Mouse (Mus musculus): ENCODE measurements at regions not wholly inside any gene's neighbourhood (a gene's known extent, or its start where the extent isn't known, plus 50 kb on each side); places are given as distances from the start of the nearest gene placed in this dataset.
"Not testable (repeated sequence)": the region's sequence is repeated elsewhere in the genome, so short reads cannot be mapped to it uniquely, and the experiment has no call there.

GRCm38 (mm10) chrX:76137729-76138128 lies 126.4 kb upstream of the Cldn34b3 start:
- ATAC-seq, result no peak
- H3K4me2 ChIP-seq (ENCODE audit: low read depth), result no peak overlapping the region
- H3K36me3 ChIP-seq (ENCODE audit: insufficient read depth), result no peaks in the 10 kb centered on the region
- no peak for DNase-seq
- no peaks in the 10 kb centered on the region for H3K4me1 ChIP-seq (ENCODE audit: insufficient read depth)
- 43% methylated on average over 2 of the region's 2 CpGs for WGBS
- no peaks in the 10 kb centered on the region for H3K9me3 ChIP-seq (ENCODE audit: low read length)
- TF ChIP-seq CTCF (IDR thresholded peaks at IDR 0.05; ENCODE audit: low read depth), result no peak
- no peaks in the 10 kb centered on the region for H3K27me3 ChIP-seq (ENCODE audit: insufficient read depth, low read length)
- no peak overlapping the region for H3K27ac ChIP-seq (ENCODE audit: low read depth, low read length)
- H3K9ac ChIP-seq, result no peak overlapping the region
- H3K4me3 ChIP-seq (ENCODE audit: low read depth, low read length), result no peak overlapping the region

DNA sequence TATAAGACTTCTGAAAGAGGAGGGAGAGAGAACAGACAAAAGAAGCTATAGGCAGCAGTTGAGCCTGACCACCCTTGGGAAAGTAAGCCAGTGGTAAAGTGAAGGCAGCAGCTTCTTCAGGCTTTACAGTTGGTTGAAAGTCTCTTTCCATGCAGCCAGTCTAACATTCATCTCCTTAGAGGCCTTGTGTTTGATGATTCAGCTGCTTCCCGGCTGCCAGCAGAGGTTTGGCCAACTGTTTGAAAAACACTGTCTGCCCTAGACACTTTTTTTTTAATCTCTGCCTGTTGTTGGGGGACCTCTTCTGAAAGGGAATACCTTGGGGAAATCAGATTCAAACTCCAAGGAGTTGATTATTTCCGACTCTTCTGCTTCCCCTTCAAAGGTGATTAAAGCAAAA lies 123.1 kb upstream of the Cldn34b3 start:
- H3K27me3 ChIP-seq (ENCODE audit: insufficient read depth, low read length), result no peaks in the 10 kb centered on the region
- no peak for ATAC-seq
- no peak overlapping the region for H3K4me2 ChIP-seq (ENCODE audit: low read depth)
- H3K4me1 ChIP-seq (ENCODE audit: insufficient read depth), result no peaks in the 10 kb centered on the region
- H3K27ac ChIP-seq (ENCODE audit: low read depth, low read length), result no peak overlapping the region
- DNase-seq, result no peak
- TF ChIP-seq CTCF (IDR thresholded peaks at IDR 0.05; ENCODE audit: low read depth), result no peak
- 77% methylated on average over 2 of the region's 2 CpGs for WGBS
- no peaks in the 10 kb centered on the region for H3K36me3 ChIP-seq (ENCODE audit: insufficient read depth)
- H3K9me3 ChIP-seq (ENCODE audit: low read length), result no peaks in the 10 kb centered on the region
- no peak overlapping the region for H3K9ac ChIP-seq
- no peak overlapping the region for H3K4me3 ChIP-seq (ENCODE audit: low read depth, low read length)

DNA sequence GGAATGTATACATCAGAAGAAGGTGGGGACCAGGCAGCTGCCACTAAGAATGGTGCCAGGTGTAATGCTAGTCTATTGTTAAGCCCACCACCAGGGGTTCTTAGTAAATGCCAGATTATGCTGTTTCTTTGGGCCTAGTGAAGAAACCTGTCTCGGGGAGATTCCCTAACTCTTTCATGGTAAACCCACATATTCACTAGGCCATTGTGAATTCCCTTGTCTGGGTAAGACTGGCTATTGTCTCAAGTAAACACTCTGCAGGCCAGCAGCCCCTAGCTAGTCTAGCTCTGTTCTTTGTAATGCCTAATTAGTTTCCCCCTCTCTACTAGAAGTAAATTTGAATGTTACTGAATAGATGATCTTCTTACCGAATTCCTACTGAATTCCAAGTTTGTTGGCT lies 89.3 kb upstream of the Cldn34b3 start:
- not testable (repeated sequence) for DNase-seq; H3K27me3 ChIP-seq (ENCODE audit: insufficient read depth, low read length); H3K36me3 ChIP-seq (ENCODE audit: insufficient read depth); H3K4me3 ChIP-seq (ENCODE audit: low read depth, low read length); H3K9ac ChIP-seq; H3K4me2 ChIP-seq (ENCODE audit: low read depth); H3K4me1 ChIP-seq (ENCODE audit: insufficient read depth); H3K9me3 ChIP-seq (ENCODE audit: low read length); ATAC-seq; H3K27ac ChIP-seq (ENCODE audit: low read depth, low read length)
- WGBS, result 43% methylated on average over 2 of the region's 2 CpGs

- 69% methylated on average over 4 of the region's 4 CpGs for WGBS
- Histone ChIP-seq H3K36me3 (ENCODE audit: insufficient read depth) (no peaks in the 10 kb centered on the region), H3K4me1 (ENCODE audit: insufficient read depth) (no peaks in the 10 kb centered on the region), H3K4me3 (ENCODE audit: low read depth, low read length) (no peak overlapping the region), H3K9ac (no peak overlapping the region), H3K4me2 (ENCODE audit: low read depth) (no peak overlapping the region), H3K9me3 (ENCODE audit: low read length) (no peaks in the 10 kb centered on the region), H3K27ac (ENCODE audit: low read depth, low read length) (peak overlapping the region; percentile 66), H3K27me3 (ENCODE audit: insufficient read depth, low read length) (no peaks in the 10 kb centered on the region)
- no peak for TF ChIP-seq CTCF (IDR thresholded peaks at IDR 0.05; ENCODE audit: low read depth)
- DNase-seq (peak; percentile 76), ATAC-seq (peak; percentile 86)
These were observed 82.5 kb upstream of the Cldn34b3 start for GRCm38 (mm10) chrX:76181446-76182148.

DNA sequence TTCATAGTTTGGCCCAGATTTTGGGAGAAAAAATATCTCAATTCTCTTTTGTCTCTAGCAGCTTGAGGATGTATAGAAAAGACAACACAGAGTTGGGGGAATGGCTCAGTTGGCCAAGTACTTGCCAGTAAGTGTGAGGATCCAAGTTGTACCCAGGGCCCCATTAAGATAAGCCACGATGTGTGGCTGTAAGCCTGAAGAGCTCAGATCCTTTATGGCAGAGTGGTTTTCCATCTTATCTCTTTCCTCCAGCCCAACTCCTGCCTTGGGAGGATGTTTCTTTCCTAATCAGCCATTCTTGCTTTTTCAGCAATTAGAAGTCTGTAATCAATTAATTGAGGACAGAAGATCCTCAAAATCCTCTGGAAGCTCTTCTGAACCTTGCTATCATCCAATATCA lies 63.5 kb upstream of the Cldn34b3 start:
- no peak for TF ChIP-seq CTCF (IDR thresholded peaks at IDR 0.05; ENCODE audit: low read depth)
- Histone ChIP-seq H3K4me2 (ENCODE audit: low read depth) (no peak overlapping the region), H3K27me3 (ENCODE audit: insufficient read depth, low read length) (no peaks in the 10 kb centered on the region), H3K27ac (ENCODE audit: low read depth, low read length) (no peak overlapping the region), H3K4me3 (ENCODE audit: low read depth, low read length) (no peak overlapping the region), H3K9me3 (ENCODE audit: low read length) (no peaks in the 10 kb centered on the region), H3K36me3 (ENCODE audit: insufficient read depth) (no peaks in the 10 kb centered on the region), H3K9ac (no peak overlapping the region), H3K4me1 (ENCODE audit: insufficient read depth) (no peaks in the 10 kb centered on the region)
- ATAC-seq, result no peak
- DNase-seq, result no peak
- 64% methylated on average over 1 of the region's 1 CpGs for WGBS

GRCm38 (mm10) chrX:76201366-76201765 lies 62.7 kb upstream of the Cldn34b3 start:
- no peak overlapping the region for H3K9ac ChIP-seq
- H3K4me1 ChIP-seq (ENCODE audit: insufficient read depth), result no peaks in the 10 kb centered on the region
- H3K27ac ChIP-seq (ENCODE audit: low read depth, low read length), result no peak overlapping the region
- H3K27me3 ChIP-seq (ENCODE audit: insufficient read depth, low read length), result no peaks in the 10 kb centered on the region
- TF ChIP-seq CTCF (IDR thresholded peaks at IDR 0.05; ENCODE audit: low read depth), result peak; percentile 67
- no peaks in the 10 kb centered on the region for H3K36me3 ChIP-seq (ENCODE audit: insufficient read depth)
- WGBS, result 31% methylated on average over 4 of the region's 4 CpGs
- H3K9me3 ChIP-seq (ENCODE audit: low read length), result no peaks in the 10 kb centered on the region
- no peak overlapping the region for H3K4me2 ChIP-seq (ENCODE audit: low read depth)
- H3K4me3 ChIP-seq (ENCODE audit: low read depth, low read length), result no peak overlapping the region
- ATAC-seq (no peak), DNase-seq (peak; percentile 72)
